Mouse (Mus musculus): ENCODE measurements around the gene Afap1. TPM values are rescaled to one million over a fixed set of nuclear protein-coding genes. Genes with fewer than 3 reads are reported as not detected.

Gene Afap1
- 10.6 and 11.8 TPM in 2 replicates for polyA plus RNA-seq (2021; fragmentation: Nextera tagmentation)
- long read RNA-seq, experiment 1, full-length matches to known transcripts: 1 of 11 reads
- long read RNA-seq, experiment 1, partial matches to known transcripts: 4 of 11 reads
- long read RNA-seq, experiment 1, other reads (novel, unspliced or antisense): 6 of 11 reads
- long read RNA-seq, experiment 2, full-length matches to known transcripts: 2 of 16 reads
- long read RNA-seq, experiment 2, partial matches to known transcripts: 1 of 16 reads
- long read RNA-seq, experiment 2, other reads (novel, unspliced or antisense): 13 of 16 reads

GRCm38 (mm10) chr5:35893093-35893804 is at the start of gene Afap1:
TSS of gene Afap1 (plus strand) at chr5:35893319.

Other genes starting within 250 kb of the Afap1 start
- 4.7 and 4.9 TPM in 2 replicates for gene Htra3, start 213.5 kb upstream of the Afap1 start, polyA plus RNA-seq (2021; fragmentation: Nextera tagmentation)
- 0.80 and 0.94 TPM in 2 replicates for gene Sh3tc1, start 153.3 kb upstream of the Afap1 start, polyA plus RNA-seq (2021; fragmentation: Nextera tagmentation)
- gene Ablim2, start 135.4 kb upstream of the Afap1 start, polyA plus RNA-seq (2021; fragmentation: Nextera tagmentation): 51.8 and 56.3 TPM in 2 replicates